Mouse (Mus musculus) embryonic facial prominence, embryonic 12.5 days (tissue): ENCODE measurements around the gene Mbd4. TPM values are rescaled to one million over a fixed set of nuclear protein-coding genes. Genes with fewer than 3 reads are reported as not detected.

ENCODE experiments used
- ATAC-seq: fragments of 200-750 bp; cut with Nextera tagmentation; 2 replicates; pipeline ENCODE4 v1.8.0; 2017; ENCODE audit not compliant: insufficient number of reproducible peaks, insufficient read depth, low FRiP score, low TSS enrichment
- H3K27ac ChIP-seq: fragments of 300-500 bp; sonication (generic); 2 replicates; pipeline ENCODE4 v1.5.1; 2016; ENCODE audit warnings: mild to moderate bottlenecking
- H3K27me3 ChIP-seq: fragments of 300-500 bp; sonication (generic); 2 replicates; pipeline ENCODE4 v1.6.1; 2016; ENCODE audit warnings: mild to moderate bottlenecking, moderate library complexity
- H3K36me3 ChIP-seq: fragments of 300-500 bp; sonication (generic); 2 replicates; pipeline ENCODE4 v1.6.1; 2016; ENCODE audit warnings: mild to moderate bottlenecking
- H3K4me1 ChIP-seq: fragments of 300-500 bp; sonication (generic); 2 replicates; pipeline ENCODE4 v1.6.1; 2016
- H3K4me2 ChIP-seq: fragments of 300-500 bp; sonication (generic); replicated peaks from 2 replicates; pipeline ENCODE4 v1.6.1; 2016; ENCODE audit warnings: mild to moderate bottlenecking, moderate library complexity
- H3K4me3 ChIP-seq: fragments of 300-500 bp; sonication (generic); 2 replicates; pipeline ENCODE4 v1.5.1; 2016; ENCODE audit warnings: mild to moderate bottlenecking
- H3K9ac ChIP-seq: fragments of 300-500 bp; sonication (generic); 2 replicates; pipeline ENCODE4 v1.6.1; 2016; ENCODE audit warnings: mild to moderate bottlenecking, moderate library complexity
- H3K9me3 ChIP-seq: fragments of 300-500 bp; sonication (generic); 2 replicates; pipeline ENCODE4 v1.6.1; 2016; ENCODE audit warnings: mild to moderate bottlenecking, moderate library complexity
- WGBS: fragments of 180-500 bp; shearing (Covaris S2); methylation state at CpG from one replicate; pipeline ENCODE4 v1.1.7; 2016; 5-methylcytosine and 5-hydroxymethylcytosine counted together
- polyA plus RNA-seq: library from polyadenylated mRNA; unstranded; fragments of >200 nt; fragmentation: Nextera tagmentation; extraction: Ambion mirVana; gene quantifications from 2 replicates; pipeline ENCODE4 v1.2.1, GENCODE M21; 2016

Gene Mbd4
- 28.4 and 28.8 TPM in 2 replicates for polyA plus RNA-seq

DNA sequence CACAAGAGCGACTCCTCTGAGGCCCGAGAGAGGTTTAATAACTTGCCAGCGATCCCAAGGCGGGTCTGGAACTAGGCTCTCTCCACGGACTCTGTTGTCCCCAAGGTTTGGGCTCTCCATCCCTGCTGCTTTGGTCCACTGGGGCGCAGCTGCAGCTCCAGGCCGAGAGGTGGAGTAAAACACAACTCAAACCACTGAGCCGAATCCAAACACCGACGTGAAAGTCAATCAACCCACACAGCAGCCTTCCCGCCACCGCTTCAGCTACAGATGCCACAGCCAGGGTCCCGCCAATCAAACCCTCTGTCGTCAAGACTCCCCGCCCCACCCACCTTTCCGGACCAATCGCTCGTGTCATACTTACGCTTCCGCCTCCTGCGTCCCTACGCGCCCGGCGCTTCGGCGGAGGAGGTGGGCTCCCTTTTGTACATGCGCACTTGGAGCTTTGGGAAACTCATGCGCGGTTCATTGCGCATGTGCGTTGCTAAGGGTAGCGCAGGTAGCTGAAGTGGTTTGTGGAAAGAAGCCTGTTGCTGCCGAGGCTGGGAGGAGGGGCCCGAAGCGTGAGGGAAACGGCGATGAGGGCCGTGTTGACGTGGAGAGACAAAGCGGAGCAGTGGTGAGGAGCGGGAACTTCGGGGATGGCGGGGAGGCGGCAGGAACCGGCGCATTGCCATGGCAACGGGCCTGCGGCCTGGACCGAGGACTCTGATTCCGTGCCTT is at the start of gene Mbd4, which contains the start of gene Ift122:
Mbd4 (minus strand) TSS at position 281 of the 723 bp plus-strand sequence.
Ift122 (plus strand) TSS at position 380 of the 723 bp plus-strand sequence.
- WGBS, result under 1% methylated on average over 51 of the region's 51 CpGs

DNA sequence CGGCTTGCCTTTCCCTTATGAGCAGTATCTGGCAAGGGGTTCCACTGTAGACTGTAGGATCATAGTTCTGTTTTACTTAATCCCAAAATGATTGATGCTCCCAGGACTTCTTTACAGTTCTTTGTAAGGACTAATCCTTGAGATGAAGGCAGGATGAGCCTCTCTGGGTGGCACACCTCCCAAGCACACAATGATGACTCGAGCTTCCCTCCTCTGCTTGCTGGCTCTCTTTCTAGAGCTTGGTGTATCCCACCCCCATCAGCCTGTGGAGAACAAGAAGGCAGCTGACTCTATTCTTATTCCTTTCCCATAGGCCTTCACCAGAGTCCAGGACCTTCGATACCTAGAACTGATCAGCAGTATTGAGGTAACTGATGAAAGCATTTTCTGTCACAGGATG is 49.4 kb upstream of the Mbd4 start:
- H3K4me3 ChIP-seq, result no peak overlapping the region
- no peak overlapping the region; the same call in 1 of the 2 replicates for H3K9ac ChIP-seq
- no peak overlapping the region for H3K27ac ChIP-seq
- H3K9me3 ChIP-seq, result no peaks in the 10 kb centered on the region
- H3K27me3 ChIP-seq, result no peaks in the 10 kb centered on the region; the same call in 1 of the 2 replicates
- H3K36me3 ChIP-seq, result peaks cover 35% of the 10 kb centered on the region
- WGBS, result 85% methylated on average over 3 of the region's 3 CpGs
- H3K4me2 ChIP-seq, result no peak overlapping the region
- H3K4me1 ChIP-seq, result peaks cover 5% of the 10 kb centered on the region; the same call in 1 of the 2 replicates
- no peak for ATAC-seq

More for the DNA sequence above, at the start of gene Mbd4, which contains the start of gene Ift122:
- H3K27me3 ChIP-seq, result no peaks in the 10 kb centered on the region
- peaks cover 14% of the 10 kb centered on the region; the same call in 1 of the 2 replicates for H3K4me1 ChIP-seq
- peak within 1 kb of the TSS; percentile 74 for H3K9ac ChIP-seq
- ATAC-seq, result peak; percentile 97
- H3K9me3 ChIP-seq, result no peaks in the 10 kb centered on the region
- peaks cover 19% of the 10 kb centered on the region for H3K36me3 ChIP-seq
- peak within 1 kb of the TSS; percentile 64 for H3K4me3 ChIP-seq
- peak within 1 kb of the TSS; percentile 92 for H3K27ac ChIP-seq
- peak within 1 kb of the TSS; percentile 74 for H3K4me2 ChIP-seq

DNA sequence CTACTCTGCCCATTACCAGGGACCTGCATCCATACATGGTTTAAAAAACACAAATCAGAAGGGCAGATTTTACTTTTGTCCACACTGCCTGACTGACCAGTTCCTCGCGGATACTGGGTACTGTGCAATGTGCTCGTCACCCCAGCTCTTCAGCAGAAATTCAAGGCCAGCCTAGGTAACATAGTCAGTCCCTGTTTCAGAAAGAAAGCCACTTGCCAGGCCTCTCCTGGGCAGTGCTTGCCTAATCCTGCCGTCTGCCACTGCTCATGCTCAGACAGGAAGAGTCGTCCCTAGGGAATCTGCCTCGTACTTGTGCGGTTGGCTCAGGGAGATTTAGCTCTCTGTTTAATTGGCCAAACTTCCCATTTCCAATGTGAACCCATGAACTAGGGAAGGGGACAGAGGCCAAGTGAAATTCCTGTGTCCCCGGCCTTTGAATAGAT is 48.3 kb upstream of the Mbd4 start:
- H3K9ac ChIP-seq, result no peak overlapping the region
- no peak overlapping the region for H3K4me2 ChIP-seq
- H3K4me3 ChIP-seq, result no peak overlapping the region
- H3K27me3 ChIP-seq, result no peaks in the 10 kb centered on the region; the same call in 1 of the 2 replicates
- H3K4me1 ChIP-seq, result peaks cover 9% of the 10 kb centered on the region; the same call in 1 of the 2 replicates
- H3K36me3 ChIP-seq, result peaks cover 30% of the 10 kb centered on the region
- 57% methylated on average over 8 of the region's 8 CpGs for WGBS
- no peak for ATAC-seq
- no peak overlapping the region for H3K27ac ChIP-seq
- no peaks in the 10 kb centered on the region for H3K9me3 ChIP-seq

DNA sequence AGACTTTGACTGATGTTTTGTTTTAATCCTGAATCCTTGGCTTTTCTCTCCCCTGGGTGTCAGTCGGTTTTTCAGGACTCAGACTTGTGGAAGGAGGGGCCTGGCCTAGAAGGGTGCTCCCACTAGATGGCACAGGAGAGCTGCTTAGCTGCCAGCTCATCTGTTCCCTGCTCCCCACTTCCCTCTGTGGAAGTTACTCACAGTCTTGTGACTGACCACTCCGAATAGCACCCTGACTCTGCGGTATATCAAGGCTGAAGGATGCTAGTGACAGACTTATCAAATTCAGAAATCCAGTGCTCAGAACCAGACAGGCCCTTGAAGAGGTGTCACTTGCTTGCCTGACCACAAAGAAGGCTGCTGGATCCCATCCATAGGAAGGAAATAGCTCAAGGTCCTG is 47.9 kb upstream of the Mbd4 start:
- Histone ChIP-seq H3K27ac (no peak overlapping the region), H3K4me1 (peaks cover 9% of the 10 kb centered on the region; the same call in 1 of the 2 replicates), H3K9me3 (no peaks in the 10 kb centered on the region), H3K9ac (no peak overlapping the region), H3K4me3 (no peak overlapping the region), H3K27me3 (no peaks in the 10 kb centered on the region; the same call in 1 of the 2 replicates), H3K4me2 (no peak overlapping the region), H3K36me3 (peaks cover 31% of the 10 kb centered on the region)
- ATAC-seq, result no peak
- 31% methylated on average over 3 of the region's 3 CpGs for WGBS

DNA sequence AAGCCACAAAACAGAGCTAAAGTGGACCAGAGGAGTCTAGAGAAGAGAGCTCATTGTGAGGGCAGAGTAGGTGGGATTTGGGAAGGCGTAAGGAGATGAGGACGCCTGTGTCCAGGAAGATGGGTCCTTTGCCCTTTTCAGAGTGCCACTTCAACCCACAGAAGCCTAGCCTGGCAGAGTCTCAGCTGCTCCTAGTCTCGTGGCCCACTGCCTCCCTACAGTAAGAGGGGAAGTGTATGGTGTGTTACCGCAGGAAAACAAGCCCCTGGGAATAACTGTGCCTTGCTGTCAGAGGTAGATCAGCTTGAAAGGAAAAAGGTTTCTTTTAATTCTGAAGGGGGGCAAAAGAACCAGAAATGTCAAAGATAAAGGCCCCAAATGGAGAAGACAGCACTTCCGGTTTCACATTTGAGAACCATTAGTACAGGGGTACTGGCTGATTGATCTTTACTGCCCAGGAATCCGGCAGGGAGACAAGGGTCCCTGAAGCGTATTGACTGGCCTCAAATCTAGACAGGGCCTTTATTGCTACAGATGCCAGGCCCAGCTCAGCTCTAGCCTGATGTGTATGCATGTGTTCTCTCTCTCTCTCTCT is 44.9 kb upstream of the Mbd4 start:
- H3K36me3 ChIP-seq, result peaks cover 10% of the 10 kb centered on the region
- no peak overlapping the region for H3K4me2 ChIP-seq
- H3K9me3 ChIP-seq, result no peaks in the 10 kb centered on the region
- no peaks in the 10 kb centered on the region for H3K27me3 ChIP-seq
- no peak overlapping the region for H3K9ac ChIP-seq
- WGBS, result 60% methylated on average over 7 of the region's 7 CpGs
- H3K27ac ChIP-seq, result no peak overlapping the region
- no peak overlapping the region for H3K4me3 ChIP-seq
- no peak for ATAC-seq
- peaks cover 9% of the 10 kb centered on the region; the same call in 1 of the 2 replicates for H3K4me1 ChIP-seq

DNA sequence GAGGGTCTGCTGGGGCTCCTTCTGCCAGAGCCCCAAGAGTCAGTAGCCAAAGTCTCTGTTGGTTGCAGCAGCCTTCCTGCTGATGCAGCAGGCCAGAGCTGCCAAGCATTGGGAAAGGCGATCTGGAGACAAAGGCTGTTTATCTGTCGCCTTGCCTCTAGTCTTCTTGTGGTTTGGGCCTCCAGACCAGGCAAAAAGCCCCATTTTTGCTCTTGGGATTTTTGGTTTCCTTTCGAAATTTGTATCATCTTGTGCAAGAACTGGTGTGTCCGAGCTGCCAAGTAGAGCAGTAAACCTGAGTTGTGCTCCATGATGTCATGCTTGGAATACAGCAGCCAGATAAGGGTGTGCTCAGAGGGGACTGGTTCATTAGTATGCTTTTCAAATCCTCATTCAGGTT is 43.9 kb upstream of the Mbd4 start:
- Histone ChIP-seq H3K27ac (no peak overlapping the region), H3K9me3 (no peaks in the 10 kb centered on the region), H3K4me3 (no peak overlapping the region), H3K27me3 (no peaks in the 10 kb centered on the region), H3K36me3 (peaks cover 14% of the 10 kb centered on the region), H3K4me1 (peaks cover 9% of the 10 kb centered on the region; the same call in 1 of the 2 replicates), H3K4me2 (no peak overlapping the region), H3K9ac (no peak overlapping the region)
- 67% methylated on average over 4 of the region's 4 CpGs for WGBS
- ATAC-seq, result no peak

DNA sequence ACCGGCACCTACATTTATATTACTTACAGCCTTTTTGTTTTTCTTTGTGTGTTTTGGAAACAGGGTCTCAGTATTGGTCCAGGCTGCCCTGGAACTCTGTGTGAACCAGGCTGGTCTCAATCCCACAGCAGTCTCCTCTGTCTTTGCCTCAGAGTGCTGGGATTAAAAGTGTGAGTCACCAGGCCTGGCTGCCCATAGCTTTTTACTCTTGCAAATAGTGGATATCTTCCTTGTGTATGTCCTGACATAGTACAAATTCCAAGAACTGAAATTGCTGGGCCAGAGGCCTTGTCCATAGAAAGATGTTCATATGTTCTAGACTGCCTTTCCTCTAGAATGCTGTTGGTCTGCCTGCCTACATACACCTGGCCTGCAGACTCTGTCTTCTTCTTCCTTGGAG is 43.2 kb upstream of the Mbd4 start:
- no peak overlapping the region for H3K9ac ChIP-seq
- H3K4me2 ChIP-seq, result no peak overlapping the region
- H3K27me3 ChIP-seq, result no peaks in the 10 kb centered on the region
- H3K4me1 ChIP-seq, result peaks cover 16% of the 10 kb centered on the region
- WGBS, result 54% methylated on average over 1 of the region's 1 CpGs
- H3K4me3 ChIP-seq, result no peak overlapping the region
- peaks cover 19% of the 10 kb centered on the region for H3K36me3 ChIP-seq
- H3K9me3 ChIP-seq, result no peaks in the 10 kb centered on the region
- no peak overlapping the region for H3K27ac ChIP-seq
- ATAC-seq, result no peak

DNA sequence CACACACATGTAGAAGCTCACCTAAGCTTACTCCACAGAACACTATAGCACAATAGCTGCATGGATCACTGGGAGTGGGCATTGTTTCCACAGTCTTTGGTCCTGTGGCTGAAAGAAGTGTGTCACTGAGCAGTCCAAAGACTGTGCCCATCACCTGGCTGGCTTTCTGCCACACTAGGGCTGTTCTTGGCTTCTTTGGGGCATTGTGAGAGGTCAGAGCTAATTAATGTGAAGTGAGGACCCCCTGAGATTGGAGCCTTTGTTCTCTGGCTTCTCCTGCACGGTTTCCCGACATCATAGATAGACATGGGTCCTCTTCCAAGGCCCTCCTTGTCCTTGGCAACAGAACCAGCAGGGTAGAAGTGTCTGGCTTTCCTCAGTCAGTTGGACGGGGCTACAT is 39.2 kb upstream of the Mbd4 start:
- Histone ChIP-seq H3K9ac (no peak overlapping the region), H3K4me1 (peaks cover 13% of the 10 kb centered on the region), H3K4me3 (no peak overlapping the region), H3K9me3 (0 out of 2 replicates have a peak, but pooled peaks cover 4% of the 10 kb centered on the region), H3K36me3 (peaks cover 42% of the 10 kb centered on the region), H3K27me3 (no peaks in the 10 kb centered on the region), H3K27ac (no peak overlapping the region), H3K4me2 (no peak overlapping the region)
- ATAC-seq, result no peak
- 74% methylated on average over 3 of the region's 3 CpGs for WGBS

DNA sequence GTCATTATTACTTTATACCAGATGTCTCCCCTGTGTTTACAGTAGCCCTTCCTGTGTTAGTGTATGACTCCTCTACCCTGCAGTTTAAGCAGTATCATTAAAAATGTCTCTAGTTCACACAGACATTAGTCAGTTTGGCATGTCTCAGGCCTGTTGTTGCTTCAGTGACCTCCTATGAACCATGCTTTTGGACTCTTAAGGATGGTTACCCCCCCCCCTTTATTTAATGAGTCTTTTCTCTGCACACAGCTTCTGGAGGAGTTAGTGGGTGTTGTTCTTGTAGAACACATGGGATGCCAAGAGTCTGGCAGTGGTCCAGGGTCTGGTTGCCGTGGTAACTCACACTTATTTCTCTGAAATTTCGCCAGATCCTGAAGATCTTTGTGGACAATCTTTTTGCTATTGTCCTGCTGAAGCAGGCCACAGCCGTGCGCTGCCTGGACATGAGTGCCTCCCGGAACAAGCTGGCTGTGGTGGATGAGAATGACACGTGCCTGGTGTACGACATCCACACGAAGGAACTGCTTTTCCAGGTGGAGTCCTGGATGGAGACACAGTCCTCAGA is 38.4 kb upstream of the Mbd4 start:
- Histone ChIP-seq H3K4me3 (no peak overlapping the region), H3K27ac (no peak overlapping the region)
- ATAC-seq, result no peak

DNA sequence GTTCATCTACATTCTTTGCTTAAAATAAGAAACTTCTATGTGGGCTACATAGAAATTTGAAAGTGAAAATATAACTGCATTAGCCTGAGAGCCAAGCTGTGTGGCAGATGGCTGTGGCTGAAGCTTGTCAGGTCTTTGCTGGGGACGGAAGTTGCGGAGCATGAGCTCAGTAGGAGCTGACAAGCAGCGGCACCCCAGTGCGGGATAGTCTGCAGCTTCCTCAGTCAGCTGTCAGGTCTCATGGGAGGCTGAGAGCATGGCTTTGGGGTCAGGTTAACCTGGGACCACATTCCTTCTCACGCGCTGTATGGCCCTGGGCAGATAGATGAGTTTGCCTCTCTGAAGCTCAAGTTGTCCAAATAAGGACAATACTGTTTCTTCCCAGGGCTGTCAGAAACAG is 37.9 kb upstream of the Mbd4 start:
- Histone ChIP-seq H3K4me1 (peaks cover 11% of the 10 kb centered on the region; the same call in 1 of the 2 replicates), H3K27me3 (no peaks in the 10 kb centered on the region), H3K36me3 (peaks cover 38% of the 10 kb centered on the region), H3K4me3 (no peak overlapping the region), H3K9me3 (0 out of 2 replicates have a peak, but pooled peaks cover 4% of the 10 kb centered on the region), H3K9ac (no peak overlapping the region), H3K4me2 (no peak overlapping the region), H3K27ac (no peak overlapping the region)
- 70% methylated on average over 6 of the region's 6 CpGs for WGBS
- no peak for ATAC-seq

More for the DNA sequence above, 38.4 kb upstream of the Mbd4 start:
- H3K9ac ChIP-seq, result no peak overlapping the region
- H3K27me3 ChIP-seq, result no peaks in the 10 kb centered on the region
- H3K9me3 ChIP-seq, result 0 out of 2 replicates have a peak, but pooled peaks cover 4% of the 10 kb centered on the region
- H3K4me1 ChIP-seq, result peaks cover 11% of the 10 kb centered on the region; the same call in 1 of the 2 replicates
- H3K36me3 ChIP-seq, result peaks cover 43% of the 10 kb centered on the region
- 76% methylated on average over 8 of the region's 8 CpGs for WGBS
- H3K4me2 ChIP-seq, result no peak overlapping the region

DNA sequence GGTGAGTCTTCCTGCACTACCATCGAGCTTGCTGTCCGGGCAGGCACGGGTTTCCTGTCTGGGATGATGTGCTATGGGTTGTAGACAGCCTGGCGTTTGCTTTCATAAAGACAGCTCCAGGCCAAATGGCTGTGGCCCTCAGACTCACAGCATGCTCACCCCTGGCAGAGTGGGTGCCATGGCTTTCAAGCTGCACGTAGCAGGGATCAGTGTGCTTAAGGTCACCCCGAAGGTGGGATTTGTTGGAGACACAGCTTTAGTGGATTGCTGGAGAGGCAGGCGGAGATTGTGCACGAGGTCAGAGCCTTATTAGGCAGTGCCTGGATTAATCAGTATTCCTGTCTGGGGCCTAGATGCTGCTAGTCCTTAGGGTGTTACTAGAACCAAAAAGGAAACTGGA is 37.4 kb upstream of the Mbd4 start:
- H3K4me2 ChIP-seq, result no peak overlapping the region
- WGBS, result 81% methylated on average over 8 of the region's 8 CpGs
- peaks cover 11% of the 10 kb centered on the region; the same call in 1 of the 2 replicates for H3K4me1 ChIP-seq
- H3K9ac ChIP-seq, result no peak overlapping the region
- H3K27ac ChIP-seq, result no peak overlapping the region
- H3K36me3 ChIP-seq, result peaks cover 39% of the 10 kb centered on the region
- H3K27me3 ChIP-seq, result no peaks in the 10 kb centered on the region
- H3K9me3 ChIP-seq, result 0 out of 2 replicates have a peak, but pooled peaks cover 4% of the 10 kb centered on the region
- no peak overlapping the region for H3K4me3 ChIP-seq
- no peak for ATAC-seq
